8 mouse cellular contexts compared by ENCODE assay signal in genomic region chr2:135659391-135660180, GRCm38 (mm10). TPM values are rescaled to one million over a fixed set of nuclear protein-coding genes. Genes with fewer than 3 reads are reported as not detected.
DNase-seq lines count a peak whose midpoint lies in the region; ATAC-seq and TF ChIP-seq lines count a peak whose summit lies in the region.

No protein-coding gene starts in this region.

- peak overlapping the region; percentile 95 for H3K27ac ChIP-seq in embryonic facial prominence, embryonic 12.5 days
- H3K27ac ChIP-seq in kidney, adult 2 months (ENCODE audit: insufficient read depth, low read depth, low read length), result no peak overlapping the region
- H3K27ac ChIP-seq in liver, adult 2 months (replicated peaks; ENCODE audit: insufficient read depth, low read depth, low read length), result no peak overlapping the region; the same call in 1 of the 2 replicates
- peak overlapping the region; percentile 95 for H3K27ac ChIP-seq in stomach, embryonic 14.5 days (ENCODE audit: low read length)

- no peaks in the 10 kb centered on the region for H3K9me3 ChIP-seq in embryonic facial prominence, embryonic 12.5 days
- H3K9me3 ChIP-seq in stomach, embryonic 14.5 days (ENCODE audit: control insufficient read depth, low read depth, low read length), result no peaks in the 10 kb centered on the region

- no peaks in the 10 kb centered on the region for H3K4me1 ChIP-seq in embryonic facial prominence, embryonic 12.5 days
- H3K4me1 ChIP-seq in kidney, adult 2 months (ENCODE audit: control insufficient read depth, insufficient read depth, low read length), result no peaks in the 10 kb centered on the region
- H3K4me1 ChIP-seq in liver, adult 2 months (ENCODE audit: control insufficient read depth, insufficient read depth, low read length), result no peaks in the 10 kb centered on the region
- H3K4me1 ChIP-seq in stomach, embryonic 14.5 days (ENCODE audit: control insufficient read depth, insufficient read depth, low read length), result no peaks in the 10 kb centered on the region

- H3K79me2 ChIP-seq in liver, adult 2 months (ENCODE audit: control insufficient read depth, insufficient read depth, low read length), result no peaks in the 10 kb centered on the region
- H3K79me2 ChIP-seq in myocyte (ENCODE audit: control insufficient read depth, insufficient read depth), result peaks cover 7% of the 10 kb centered on the region

- peak overlapping the region; percentile 76 for H3K4me3 ChIP-seq in embryonic facial prominence, embryonic 12.5 days
- H3K4me3 ChIP-seq in kidney, adult 2 months (ENCODE audit: insufficient read depth, low read depth, low read length), result peak overlapping the region; percentile 77
- H3K4me3 ChIP-seq in liver, adult 2 months (ENCODE audit: insufficient read depth, low read depth, low read length), result peak overlapping the region; percentile 91
- peak overlapping the region; percentile 53 for H3K4me3 ChIP-seq in myocyte
- peak overlapping the region; percentile 77 for H3K4me3 ChIP-seq in stomach, embryonic 14.5 days (ENCODE audit: low read depth, low read length)

- peak overlapping the region; percentile 93 for H3K9ac ChIP-seq in embryonic facial prominence, embryonic 12.5 days
- H3K9ac ChIP-seq in liver, adult 2 months (ENCODE audit: low read depth, low read length), result peak overlapping the region; percentile 88
- peak overlapping the region; percentile 84 for H3K9ac ChIP-seq in stomach, embryonic 14.5 days (replicated peaks; ENCODE audit: low read depth, low read length)

- H3K4me2 ChIP-seq in embryonic facial prominence, embryonic 12.5 days (replicated peaks), result peak overlapping the region; percentile 72
- H3K4me2 ChIP-seq in myocyte (ENCODE audit: low read depth), result peak overlapping the region; percentile 72
- H3K4me2 ChIP-seq in stomach, embryonic 14.5 days (replicated peaks; ENCODE audit: low read depth, low read length), result peak overlapping the region; percentile 74

- peak overlapping the region; percentile 66 for H3ac ChIP-seq in myocyte (ENCODE audit: control insufficient read depth, insufficient read length)

- no peak for TF ChIP-seq CTCF in kidney, adult 2 months (conservative IDR thresholded peaks at IDR 0.05; ENCODE audit: insufficient read depth, insufficient read length, low read depth, low read length)
- no peak for TF ChIP-seq CTCF in liver, adult 2 months (IDR thresholded peaks at IDR 0.05; ENCODE audit: low read depth, low read length)

- no peaks in the 10 kb centered on the region for H3K27me3 ChIP-seq in embryonic facial prominence, embryonic 12.5 days
- no peaks in the 10 kb centered on the region for H3K27me3 ChIP-seq in kidney, adult 2 months (replicated peaks; ENCODE audit: control insufficient read depth, insufficient read depth, low read length)
- H3K27me3 ChIP-seq in liver, adult 2 months (ENCODE audit: control insufficient read depth, insufficient read depth, low read length), result peaks cover 7% of the 10 kb centered on the region
- no peaks in the 10 kb centered on the region for H3K27me3 ChIP-seq in myocyte (ENCODE audit: control insufficient read depth, insufficient read depth, insufficient read length)
- no peaks in the 10 kb centered on the region for H3K27me3 ChIP-seq in stomach, embryonic 14.5 days (ENCODE audit: control insufficient read depth, insufficient read depth, low read length)

- H3K36me3 ChIP-seq in embryonic facial prominence, embryonic 12.5 days, result no peaks in the 10 kb centered on the region
- no peaks in the 10 kb centered on the region for H3K36me3 ChIP-seq in kidney, adult 2 months (ENCODE audit: control insufficient read depth, insufficient read depth, low read length)
- no peaks in the 10 kb centered on the region for H3K36me3 ChIP-seq in liver, adult 2 months (ENCODE audit: control insufficient read depth, insufficient read depth, low read length)
- no peaks in the 10 kb centered on the region for H3K36me3 ChIP-seq in myocyte (ENCODE audit: control insufficient read depth, insufficient read depth)
- H3K36me3 ChIP-seq in stomach, embryonic 14.5 days (ENCODE audit: control insufficient read depth, insufficient read depth, low read length), result no peaks in the 10 kb centered on the region

- under 1% methylated on average over 56 of the region's 97 CpGs for WGBS in embryonic facial prominence, embryonic 12.5 days
- 3% methylated on average over 60 of the region's 97 CpGs for WGBS in kidney, adult 2 months
- 3% methylated on average over 81 of the region's 97 CpGs for WGBS in liver, adult 2 months
- 1% methylated on average over 36 of the region's 97 CpGs for WGBS in stomach, embryonic 14.5 days

- peak; percentile 65 for ATAC-seq in embryonic facial prominence, embryonic 12.5 days (ENCODE audit: insufficient number of reproducible peaks, insufficient read depth, low FRiP score, low TSS enrichment)
- peak; percentile 74 for ATAC-seq in stomach, embryonic 14.5 days (ENCODE audit: insufficient number of reproducible peaks, insufficient read depth, low FRiP score, low read depth)

- TF ChIP-seq POLR2A in kidney, adult 2 months (IDR thresholded peaks at IDR 0.05; ENCODE audit: low read depth, low read length), result no peak
- no peak for TF ChIP-seq POLR2A in liver, adult 2 months (IDR thresholded peaks at IDR 0.05; ENCODE audit: extremely low read depth, insufficient read depth, low read length)
- TF ChIP-seq POLR2A in myocyte (IDR thresholded peaks at IDR 0.05; ENCODE audit: insufficient read length, low read depth), result no peak

- DNase-seq in layer of hippocampus, adult 11-12 months (ENCODE audit: low spot score), result peak; percentile 28
- DNase-seq in layer of hippocampus, adult 9-10 months (ENCODE audit: low spot score), result no peak
- DNase-seq in heart, adult 9 months (ENCODE audit: low spot score in 2 of 2), result peak; percentile 59 to 63
- DNase-seq in kidney, adult 2 months, result peak; percentile 55
- no peak for DNase-seq in liver, adult 2 months (ENCODE audit: extremely low read depth, low read depth, low spot score)

TF ChIP-seq in myocyte, 11 proteins besides CTCF, POLR2A, EP300 and RAD21:
- no peak for TF ChIP-seq POLR2AphosphoS2 (IDR thresholded peaks at IDR 0.05; ENCODE audit: insufficient read length, low read depth)
- TF ChIP-seq CEBPB (IDR thresholded peaks at IDR 0.05; ENCODE audit: insufficient read depth, poor library complexity, severe bottlenecking), result no peak
- TF ChIP-seq TCF12 (IDR thresholded peaks at IDR 0.05; ENCODE audit: insufficient read depth, poor library complexity, severe bottlenecking), result no peak
- TF ChIP-seq REST (IDR thresholded peaks at IDR 0.05; ENCODE audit: insufficient read depth, insufficient read length), result no peak
- TF ChIP-seq MAX (IDR thresholded peaks at IDR 0.05; ENCODE audit: low read depth), result no peak
- TF ChIP-seq USF1 (IDR thresholded peaks at IDR 0.05; ENCODE audit: low read depth), result no peak
- TF ChIP-seq E2F4 (IDR thresholded peaks at IDR 0.05; ENCODE audit: insufficient read depth), result no peak
- TF ChIP-seq MYOG (IDR thresholded peaks at IDR 0.05; ENCODE audit: control insufficient read depth in 1 of 3, insufficient read depth in 1 of 3, insufficient read length in 2 of 3, low read depth in 2 of 3), result no peak
- no peak for TF ChIP-seq MYOD1 (IDR thresholded peaks at IDR 0.05; ENCODE audit: control insufficient read depth in 1 of 3, insufficient read length in 2 of 3, low read depth in 2 of 3)
- no peak for TF ChIP-seq SRF (IDR thresholded peaks at IDR 0.05; ENCODE audit: control insufficient read depth, insufficient read length, low read depth)
- TF ChIP-seq TCF3 (IDR thresholded peaks at IDR 0.05; ENCODE audit: insufficient read length, low read depth), result no peak
TF ChIP-seq in myocyte: peak in this region for 0.

RNA-seq across cellular contexts. Expression of gene Plcb4, which starts 0.8 kb away (rescaled TPM):
- 18.4 and 18.7 TPM in 2 replicates for polyA plus RNA-seq in embryonic facial prominence, embryonic 12.5 days (2016; fragmentation: Nextera tagmentation; extraction: Ambion mirVana)
- 5.1 and 6.1 TPM in 2 replicates for polyA plus RNA-seq in kidney, adult 2 months (2012; rRNA removed)
- total RNA-seq in liver, adult 2 months (2014; rRNA removed), result 4.2 and 4.3 TPM in 2 replicates
- 0.47 and 0.88 TPM in 2 replicates for polyA plus RNA-seq in liver, adult 2 months (2012; rRNA removed)
- 5.3 TPM for polyA plus RNA-seq in myocyte (2012; fragmentation: generic; extraction: Trizol)
- polyA plus RNA-seq in stomach, embryonic 14.5 days (2014; fragmentation: Nextera tagmentation; extraction: Ambion mirVana), result 45.9 and 51.4 TPM in 2 replicates

Comparison
In these comparisons a context has a peak if more than half of its experiments do, and no peak if none do; other contexts are left out.
1. DNase-seq: peak in layer of hippocampus, adult 11-12 months (single experiment), heart, adult 9 months (2 of 2) and kidney, adult 2 months (single experiment); none in layer of hippocampus, adult 9-10 months (single experiment) and liver, adult 2 months (single experiment).
2. H3K27ac ChIP-seq: peak in embryonic facial prominence, embryonic 12.5 days (single experiment) and stomach, embryonic 14.5 days (single experiment); none in kidney, adult 2 months (single experiment) and liver, adult 2 months (single experiment).
3. Peak in every context shown above with its lines, with median percentiles within 50 percentile points of each other: H3K4me2 ChIP-seq, H3K4me3 ChIP-seq and H3K9ac ChIP-seq.